Mouse (Mus musculus): ENCODE results near the gene Afm.

Gene Afm

GRCm38 (mm10) chr5:90518356-90519100, at the start of gene Afm:
Afm (plus strand) TSS chr5:90518932.
- in situ Hi-C loops (cut with MseI, MboI): no loop called here

- in situ Hi-C loops (cut with MseI, MboI): no loop called here
Observed at GRCm38 (mm10) chr5:90470836-90471235, 47.9 kb upstream of the Afm start.

- in situ Hi-C loops (cut with MseI, MboI): no loop called here
Observed at GRCm38 (mm10) chr5:90473902-90474301, 44.8 kb upstream of the Afm start.

GRCm38 (mm10) chr5:90474369-90474768, 44.4 kb upstream of the Afm start:
- in situ Hi-C loops (cut with MseI, MboI): no loop called here

GRCm38 (mm10) chr5:90476741-90477140, 42.0 kb upstream of the Afm start:
- in situ Hi-C loops (cut with MseI, MboI): no loop called here

GRCm38 (mm10) chr5:90477308-90478140, 41.2 kb upstream of the Afm start:
- in situ Hi-C loops (cut with MseI, MboI): no loop called here

GRCm38 (mm10) chr5:90478886-90479285, 39.8 kb upstream of the Afm start:
- in situ Hi-C loops (cut with MseI, MboI): no loop called here

- in situ Hi-C loops (cut with MseI, MboI): no loop called here
Observed at GRCm38 (mm10) chr5:90485597-90485996, 33.1 kb upstream of the Afm start.

GRCm38 (mm10) chr5:90488323-90488722, 30.4 kb upstream of the Afm start:
- in situ Hi-C loops (cut with MseI, MboI): no loop called here

GRCm38 (mm10) chr5:90490518-90490917, 28.2 kb upstream of the Afm start, which contains the start of gene Afp:
Afp (plus strand) TSS chr5:90490737.
- in situ Hi-C loops (cut with MseI, MboI): no loop called here

- in situ Hi-C loops (cut with MseI, MboI): no loop called here
Observed at GRCm38 (mm10) chr5:90492440-90492839, 26.3 kb upstream of the Afm start.

GRCm38 (mm10) chr5:90494308-90494707, 24.4 kb upstream of the Afm start:
- in situ Hi-C loops (cut with MseI, MboI): no loop called here

- in situ Hi-C loops (cut with MseI, MboI): no loop called here
Observed at GRCm38 (mm10) chr5:90499509-90499908, 19.2 kb upstream of the Afm start.

- in situ Hi-C loops (cut with MseI, MboI): loop anchor here in 1 of 2 experiments (10.0 kb wide), 1 partner anchor 296 kb away; no protein-coding TSS in a partner anchor
Observed at GRCm38 (mm10) chr5:90500714-90501113, 18.0 kb upstream of the Afm start.

GRCm38 (mm10) chr5:90501752-90502151, 17.0 kb upstream of the Afm start:
- in situ Hi-C loops (cut with MseI, MboI): loop anchor here in 1 of 2 experiments (10.0 kb wide), 1 partner anchor 297 kb away; no protein-coding TSS in a partner anchor

- in situ Hi-C loops (cut with MseI, MboI): loop anchor here in 1 of 2 experiments (10.0 kb wide), 1 partner anchor 300 kb away; no protein-coding TSS in a partner anchor
Observed at GRCm38 (mm10) chr5:90504742-90505141, 14.0 kb upstream of the Afm start.

GRCm38 (mm10) chr5:90506507-90506906, 12.2 kb upstream of the Afm start:
- in situ Hi-C loops (cut with MseI, MboI): loop anchor here in 1 of 2 experiments (10.0 kb wide), 1 partner anchor 302 kb away; no protein-coding TSS in a partner anchor

GRCm38 (mm10) chr5:90507411-90507949, 11.3 kb upstream of the Afm start:
- in situ Hi-C loops (cut with MseI, MboI): loop anchor here in 1 of 2 experiments (10.0 kb wide), 1 partner anchor 303 kb away; no protein-coding TSS in a partner anchor

GRCm38 (mm10) chr5:90509828-90510592, 8.7 kb upstream of the Afm start:
- in situ Hi-C loops (cut with MseI, MboI): loop anchor here in 1 of 2 experiments (10.0 kb wide), 1 partner anchor 305 kb away; no protein-coding TSS in a partner anchor

GRCm38 (mm10) chr5:90512288-90512955, 6.3 kb upstream of the Afm start:
- in situ Hi-C loops (cut with MseI, MboI): no loop called here

GRCm38 (mm10) chr5:90515561-90515960, 3.2 kb upstream of the Afm start:
- in situ Hi-C loops (cut with MseI, MboI): no loop called here

Measured in mouse trophoblast stem cell (cell line).